Mouse (Mus musculus) midbrain, embryonic 16.5 days (tissue): ENCODE results near the gene Hspbap1. TPM values are rescaled to one million over a fixed set of nuclear protein-coding genes. Genes with fewer than 3 reads are reported as not detected.

ENCODE experiments used
- ATAC-seq: fragments of 200-750 bp; cut with Nextera tagmentation; 2 replicates; pipeline ENCODE4 v1.8.0; 2017; ENCODE audit warnings: moderate TSS enrichment
- H3K27ac ChIP-seq: fragments of 300-500 bp; sonication (generic); 2 replicates; pipeline ENCODE4 v1.5.1; 2014; ENCODE audit warnings: mild to moderate bottlenecking, low read length, mixed read lengths
- H3K27me3 ChIP-seq: fragments of 300-500 bp; sonication (generic); 2 replicates; pipeline ENCODE4 v1.6.1; 2014; ENCODE audit warnings: low read depth, low read length, mixed read lengths; ENCODE audit not compliant: control insufficient read depth, insufficient read depth
- H3K36me3 ChIP-seq: fragments of 300-500 bp; sonication (generic); 2 replicates; pipeline ENCODE4 v1.6.1; 2014; ENCODE audit warnings: mild to moderate bottlenecking, low read length, moderate library complexity, mixed read lengths; ENCODE audit not compliant: control insufficient read depth, insufficient read depth
- H3K4me1 ChIP-seq: fragments of 300-500 bp; sonication (generic); 2 replicates; pipeline ENCODE4 v1.6.1; 2014; ENCODE audit warnings: mild to moderate bottlenecking, low read length, mixed read lengths; ENCODE audit not compliant: control insufficient read depth, insufficient read depth
- H3K4me2 ChIP-seq: fragments of 300-500 bp; sonication (generic); 2 replicates; pipeline ENCODE4 v1.6.1; 2014; ENCODE audit warnings: mild to moderate bottlenecking, low read length, mixed read lengths
- H3K4me3 ChIP-seq: fragments of 300-500 bp; sonication (generic); 2 replicates; pipeline ENCODE4 v1.5.1; 2014; ENCODE audit warnings: low read depth, mild to moderate bottlenecking, low read length, moderate library complexity, mixed read lengths
- H3K9ac ChIP-seq: fragments of 300-500 bp; sonication (generic); 2 replicates; pipeline ENCODE4 v1.6.1; 2014; ENCODE audit warnings: low read depth, low read length, mixed read lengths
- H3K9me3 ChIP-seq: fragments of 300-500 bp; sonication (generic); replicated peaks from 2 replicates; pipeline ENCODE4 v1.6.1; 2014; ENCODE audit warnings: mild to moderate bottlenecking, low read length, mixed read lengths; ENCODE audit not compliant: control insufficient read depth, poor library complexity, severe bottlenecking
- WGBS: fragments of 180-500 bp; shearing (Covaris S2); extraction: QIAGEN DNeasy Blood & Tissue Kit; methylation state at CpG from one replicate; pipeline ENCODE4 v1.1.7; 2014; 5-methylcytosine and 5-hydroxymethylcytosine counted together
- polyA plus RNA-seq: library from polyadenylated mRNA; unstranded; fragments of >200 nt; fragmentation: Nextera tagmentation; extraction: Ambion mirVana; gene quantifications from 2 replicates; pipeline ENCODE4 v1.2.1, GENCODE M21; 2015

The Hspbap1 gene
- polyA plus RNA-seq, 1 experiment from 2014 or later, result 16.1 TPM

DNA sequence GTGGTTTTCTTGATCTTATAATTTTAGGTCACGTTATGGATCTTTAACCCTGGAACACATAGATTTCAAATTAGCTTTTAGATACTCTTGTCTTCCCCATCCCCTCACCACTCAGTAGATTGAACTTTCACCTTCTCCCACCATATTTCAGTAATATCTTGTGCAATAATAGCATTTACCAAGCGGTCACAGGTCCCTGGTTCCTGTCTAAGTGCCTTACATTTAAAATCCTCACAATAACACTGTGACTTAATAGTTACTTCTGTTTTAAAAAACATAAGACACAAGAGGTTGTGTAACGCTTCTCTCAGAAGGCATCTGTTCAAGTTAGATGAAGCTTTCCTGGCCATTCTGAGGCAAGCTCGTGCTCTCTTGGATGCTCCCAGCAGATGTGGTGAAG is 33.5 kb downstream of the Hspbap1 start:
- H3K4me3 ChIP-seq, result no peak overlapping the region
- no peak overlapping the region for H3K4me2 ChIP-seq
- no peaks in the 10 kb centered on the region for H3K4me1 ChIP-seq
- H3K9me3 ChIP-seq, result no peaks in the 10 kb centered on the region
- H3K36me3 ChIP-seq, result no peaks in the 10 kb centered on the region
- WGBS, result 93% methylated on average over 4 of the region's 4 CpGs
- H3K27ac ChIP-seq, result no peak overlapping the region
- no peak overlapping the region for H3K9ac ChIP-seq
- no peak for ATAC-seq
- H3K27me3 ChIP-seq, result no peaks in the 10 kb centered on the region

DNA sequence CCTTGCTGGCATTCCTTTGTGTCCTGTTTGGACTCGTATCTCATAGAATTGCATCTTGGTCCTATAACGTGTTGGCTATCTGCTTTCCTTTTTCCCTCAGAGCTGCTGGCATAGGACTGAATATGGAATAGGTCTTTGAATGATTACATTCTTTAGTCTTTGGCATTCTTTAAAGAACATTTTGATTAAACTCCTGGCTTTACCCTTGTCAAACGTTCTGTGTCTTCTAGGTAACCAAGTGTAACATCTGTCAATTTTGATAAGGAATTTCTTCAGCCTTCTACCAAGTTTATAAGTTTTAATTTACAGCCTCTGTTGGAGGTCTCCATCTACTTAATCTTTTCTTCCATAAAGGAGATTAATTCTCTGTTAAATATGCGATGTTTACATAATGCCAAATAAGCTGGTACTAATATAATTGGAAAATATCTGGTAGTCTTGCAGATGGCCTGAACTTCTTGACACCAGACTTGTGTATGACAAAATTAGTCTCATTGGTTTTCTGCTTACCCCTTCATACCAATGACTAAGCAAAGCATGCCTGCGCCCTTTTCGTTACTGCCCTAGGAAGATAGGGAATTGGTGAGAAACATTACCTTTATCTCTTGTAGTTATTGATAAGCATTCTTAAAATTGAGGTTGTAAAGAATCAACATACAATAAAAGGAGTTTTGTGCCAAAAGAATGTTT is 36.9 kb downstream of the Hspbap1 start:
- 69% methylated on average over 6 of the region's 6 CpGs for WGBS
- no peak overlapping the region for H3K9ac ChIP-seq
- no peak overlapping the region for H3K27ac ChIP-seq
- ATAC-seq, result no peak
- no peaks in the 10 kb centered on the region for H3K36me3 ChIP-seq
- H3K4me3 ChIP-seq, result no peak overlapping the region
- no peak overlapping the region for H3K4me2 ChIP-seq
- no peaks in the 10 kb centered on the region for H3K4me1 ChIP-seq
- no peaks in the 10 kb centered on the region for H3K27me3 ChIP-seq
- H3K9me3 ChIP-seq, result no peaks in the 10 kb centered on the region

DNA sequence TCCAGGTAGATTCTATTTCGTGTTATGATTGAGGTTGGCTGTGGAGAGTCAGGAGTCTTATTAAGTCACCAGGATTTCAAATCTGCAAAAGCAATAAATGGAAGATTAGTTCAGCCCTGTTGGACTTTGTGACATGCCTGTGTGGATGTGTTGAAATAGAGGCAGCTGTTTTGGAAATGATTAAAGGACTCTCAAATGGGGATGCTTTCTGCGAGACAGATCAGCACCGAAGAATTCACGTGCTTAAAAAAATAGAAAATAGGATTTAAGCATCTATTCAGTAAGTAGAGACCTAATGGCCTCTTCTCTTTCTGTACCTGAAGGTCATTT is 37.5 kb downstream of the Hspbap1 start:
- no peak for ATAC-seq
- Histone ChIP-seq H3K4me2 (no peak overlapping the region), H3K4me1 (no peaks in the 10 kb centered on the region), H3K36me3 (no peaks in the 10 kb centered on the region), H3K27ac (no peak overlapping the region), H3K4me3 (no peak overlapping the region), H3K9ac (no peak overlapping the region), H3K27me3 (no peaks in the 10 kb centered on the region), H3K9me3 (no peaks in the 10 kb centered on the region)
- WGBS, result 64% methylated on average over 4 of the region's 4 CpGs

DNA sequence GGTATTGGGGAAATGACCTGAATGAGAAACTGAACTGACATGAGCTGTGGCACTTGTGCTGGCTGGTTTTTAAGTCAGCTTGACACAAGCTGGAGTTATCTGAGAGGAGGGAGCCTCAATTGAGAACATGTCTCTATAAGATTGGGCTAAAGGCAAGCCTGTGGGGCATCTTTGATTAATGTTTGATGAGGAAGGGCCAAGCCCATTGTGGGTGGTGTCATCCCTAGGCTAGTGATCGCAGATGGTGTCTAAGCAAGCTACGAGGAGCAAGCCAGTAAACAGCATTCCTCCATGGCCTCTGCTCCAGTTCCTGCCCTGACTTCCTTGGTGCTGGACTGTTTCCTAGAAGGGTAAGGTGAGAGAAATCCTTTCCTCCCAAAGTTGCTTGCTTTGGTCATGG is 38.7 kb downstream of the Hspbap1 start:
- no peak overlapping the region for H3K4me3 ChIP-seq
- WGBS, result 98% methylated on average over 2 of the region's 2 CpGs
- no peaks in the 10 kb centered on the region for H3K9me3 ChIP-seq
- no peak overlapping the region for H3K4me2 ChIP-seq
- H3K27me3 ChIP-seq, result no peaks in the 10 kb centered on the region
- H3K36me3 ChIP-seq, result no peaks in the 10 kb centered on the region
- H3K27ac ChIP-seq, result no peak overlapping the region
- H3K4me1 ChIP-seq, result no peaks in the 10 kb centered on the region
- no peak overlapping the region for H3K9ac ChIP-seq
- ATAC-seq, result no peak

DNA sequence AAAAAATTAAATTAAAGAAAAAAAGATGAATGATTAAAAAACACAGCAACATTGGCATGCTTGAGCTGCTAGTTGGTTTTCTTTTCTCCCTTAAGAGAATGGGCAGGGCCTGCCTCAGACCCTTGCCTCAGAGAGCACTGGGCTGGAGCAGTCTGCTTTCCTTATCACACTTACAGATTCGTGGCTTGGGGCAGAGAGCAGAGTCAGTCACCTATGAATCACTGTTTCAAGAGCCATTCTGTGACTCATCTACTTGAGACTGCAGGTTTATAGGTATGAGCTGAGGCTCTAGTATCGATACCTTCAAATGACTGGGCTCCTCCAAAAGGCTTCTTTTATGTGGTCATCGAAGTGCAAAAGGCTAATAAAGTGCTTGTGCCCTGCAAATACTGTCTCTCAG is 42.9 kb downstream of the Hspbap1 start:
- 84% methylated on average over 3 of the region's 3 CpGs for WGBS
- Histone ChIP-seq H3K27me3 (no peaks in the 10 kb centered on the region), H3K4me2 (no peak overlapping the region), H3K4me1 (no peaks in the 10 kb centered on the region), H3K9ac (no peak overlapping the region), H3K4me3 (no peak overlapping the region), H3K9me3 (no peaks in the 10 kb centered on the region), H3K27ac (no peak overlapping the region), H3K36me3 (peaks cover 2% of the 10 kb centered on the region; the same call in 1 of the 2 replicates)
- no peak for ATAC-seq

DNA sequence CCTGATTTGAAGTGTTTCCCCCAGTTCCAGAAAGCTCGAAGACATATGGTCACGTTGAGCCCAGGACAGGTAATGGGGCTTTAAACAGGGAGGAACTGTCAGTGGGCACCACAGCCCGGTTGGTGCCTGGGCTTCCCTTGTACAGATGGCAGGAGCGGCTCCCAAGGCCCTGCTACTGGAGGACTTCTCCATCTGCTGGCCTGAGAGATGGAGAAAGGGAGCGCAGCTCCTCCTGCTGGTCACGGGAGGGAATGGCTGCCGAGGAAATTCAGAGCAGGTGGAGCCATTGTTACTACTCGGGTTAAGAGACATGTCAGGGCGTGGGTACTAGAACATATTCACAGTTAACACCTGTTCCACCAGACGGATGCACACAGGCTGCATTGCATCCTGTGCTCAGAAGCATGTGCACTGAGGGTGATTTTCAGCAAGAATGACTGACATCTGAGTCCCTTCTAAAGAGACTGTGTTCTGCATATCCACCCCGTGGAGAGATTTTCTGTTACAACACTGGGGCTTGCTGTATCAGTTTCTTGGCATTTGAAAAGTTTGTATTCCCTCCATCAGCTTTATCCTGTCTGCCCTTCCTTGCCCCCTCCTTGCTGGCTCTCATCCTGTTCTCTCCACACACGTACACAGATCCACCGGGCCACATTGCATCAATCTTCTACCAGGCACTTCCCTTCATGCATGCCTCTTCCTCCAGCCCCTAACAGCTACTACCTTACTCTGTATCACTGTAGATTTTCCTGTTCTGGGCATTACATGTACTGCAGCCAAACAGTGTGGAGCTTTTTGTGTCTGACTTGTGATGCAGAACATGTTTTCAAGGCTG is 47.3 kb downstream of the Hspbap1 start:
- Histone ChIP-seq H3K4me3 (no peak overlapping the region), H3K36me3 (peaks cover 5% of the 10 kb centered on the region; the same call in 1 of the 2 replicates), H3K27me3 (no peaks in the 10 kb centered on the region), H3K4me1 (no peaks in the 10 kb centered on the region), H3K9ac (no peak overlapping the region), H3K27ac (no peak overlapping the region), H3K9me3 (no peaks in the 10 kb centered on the region), H3K4me2 (no peak overlapping the region)
- peak; percentile 92 for ATAC-seq
- 32% methylated on average over 13 of the region's 13 CpGs for WGBS

DNA sequence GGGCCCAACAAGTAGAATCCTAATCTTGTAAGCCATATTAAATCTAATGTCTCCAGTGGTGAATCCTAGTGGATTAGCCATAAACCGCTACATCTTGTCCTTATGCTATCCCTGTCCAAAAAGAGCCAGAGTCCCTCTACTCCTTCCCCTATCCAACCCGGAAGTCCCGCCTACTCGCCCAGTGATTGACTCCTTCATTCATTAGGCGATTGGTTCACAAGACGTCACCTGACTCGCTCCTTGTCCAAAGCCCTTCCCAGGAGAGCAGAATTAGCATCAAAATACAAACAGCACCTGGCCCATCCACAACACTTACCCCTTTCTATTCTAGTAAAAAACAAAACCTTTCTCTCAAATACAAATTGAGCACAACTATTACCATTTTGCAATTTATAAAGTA is 59.8 kb downstream of the Hspbap1 start:
- Histone ChIP-seq H3K36me3 (peaks cover 20% of the 10 kb centered on the region), H3K4me2 (no peak overlapping the region), H3K27ac (no peak overlapping the region), H3K27me3 (no peaks in the 10 kb centered on the region), H3K9ac (no peak overlapping the region), H3K4me1 (no peaks in the 10 kb centered on the region), H3K9me3 (no peaks in the 10 kb centered on the region), H3K4me3 (no peak overlapping the region)
- no peak for ATAC-seq
- 29% methylated on average over 7 of the region's 7 CpGs for WGBS

DNA sequence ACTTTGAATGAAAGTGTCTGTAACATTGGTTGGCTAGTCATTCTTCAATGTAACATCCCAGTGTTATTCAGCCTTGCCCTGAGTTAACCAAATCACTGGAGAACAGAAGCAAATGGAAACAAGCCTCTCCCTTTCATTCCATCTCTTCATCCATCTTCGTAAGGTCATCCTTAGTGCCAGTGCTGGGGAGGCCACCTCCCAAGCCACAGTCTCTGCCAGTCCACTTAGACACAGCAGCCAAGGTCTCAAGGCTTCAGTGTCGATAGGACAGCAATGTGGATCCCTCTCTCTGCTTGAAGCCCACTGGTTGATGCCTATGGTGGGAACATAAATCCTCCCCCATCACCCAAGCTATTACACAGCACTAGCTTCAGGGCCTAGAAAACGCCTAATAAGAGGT is 62.8 kb downstream of the Hspbap1 start:
- no peaks in the 10 kb centered on the region for H3K4me1 ChIP-seq
- H3K27ac ChIP-seq, result no peak overlapping the region
- H3K36me3 ChIP-seq, result no peaks in the 10 kb centered on the region; the same call in 1 of the 2 replicates
- no peak overlapping the region for H3K9ac ChIP-seq
- 88% methylated on average over 3 of the region's 3 CpGs for WGBS
- H3K9me3 ChIP-seq, result 0 out of 2 replicates have a peak, but pooled peaks cover 2% of the 10 kb centered on the region
- H3K27me3 ChIP-seq, result no peaks in the 10 kb centered on the region
- ATAC-seq, result no peak
- H3K4me2 ChIP-seq, result no peak overlapping the region
- H3K4me3 ChIP-seq, result no peak overlapping the region

DNA sequence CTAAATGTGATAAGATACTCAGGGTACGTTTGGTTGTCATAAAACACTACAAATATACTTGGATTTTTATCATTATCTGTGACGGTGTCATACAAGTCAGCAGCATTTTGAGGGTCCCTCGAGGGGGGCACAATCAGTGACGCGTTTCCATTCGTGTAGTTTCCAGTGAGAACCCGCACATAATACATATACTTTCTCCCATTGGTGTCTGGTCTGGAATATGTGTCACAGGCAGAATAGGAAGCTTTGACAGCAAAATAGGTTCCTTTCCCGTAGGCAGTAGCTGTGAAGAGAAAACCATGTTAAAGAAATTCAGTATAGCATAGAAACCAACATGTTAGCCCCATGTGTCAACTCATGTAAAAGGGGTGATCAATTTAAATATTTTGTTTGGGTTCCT is 64.5 kb downstream of the Hspbap1 start:
- no peaks in the 10 kb centered on the region for H3K27me3 ChIP-seq
- H3K4me1 ChIP-seq, result no peaks in the 10 kb centered on the region
- H3K36me3 ChIP-seq, result no peaks in the 10 kb centered on the region
- H3K9ac ChIP-seq, result no peak overlapping the region
- 0 out of 2 replicates have a peak, but pooled peaks cover 2% of the 10 kb centered on the region for H3K9me3 ChIP-seq
- no peak overlapping the region for H3K4me2 ChIP-seq
- ATAC-seq, result no peak
- no peak overlapping the region for H3K27ac ChIP-seq
- H3K4me3 ChIP-seq, result no peak overlapping the region
- 94% methylated on average over 8 of the region's 8 CpGs for whole genome bisulfite sequencing
